Mouse (Mus musculus): ENCODE measurements around the gene Poln. TPM values are rescaled to one million over a fixed set of nuclear protein-coding genes. Genes with fewer than 3 reads are reported as not detected.

The Poln gene
- polyA plus RNA-seq, 1 experiment, result 0.11 TPM

- no peaks in the 10 kb centered on the region for H3K79me2 ChIP-seq (ENCODE audit: control insufficient read depth, insufficient read depth)
- peaks cover 76% of the 10 kb centered on the region for H3K27me3 ChIP-seq (ENCODE audit: control insufficient read depth, insufficient read depth, insufficient read length)
These were observed 172.6 kb downstream of the Poln start for GRCm38 (mm10) chr5:33996694-33997045.

DNA sequence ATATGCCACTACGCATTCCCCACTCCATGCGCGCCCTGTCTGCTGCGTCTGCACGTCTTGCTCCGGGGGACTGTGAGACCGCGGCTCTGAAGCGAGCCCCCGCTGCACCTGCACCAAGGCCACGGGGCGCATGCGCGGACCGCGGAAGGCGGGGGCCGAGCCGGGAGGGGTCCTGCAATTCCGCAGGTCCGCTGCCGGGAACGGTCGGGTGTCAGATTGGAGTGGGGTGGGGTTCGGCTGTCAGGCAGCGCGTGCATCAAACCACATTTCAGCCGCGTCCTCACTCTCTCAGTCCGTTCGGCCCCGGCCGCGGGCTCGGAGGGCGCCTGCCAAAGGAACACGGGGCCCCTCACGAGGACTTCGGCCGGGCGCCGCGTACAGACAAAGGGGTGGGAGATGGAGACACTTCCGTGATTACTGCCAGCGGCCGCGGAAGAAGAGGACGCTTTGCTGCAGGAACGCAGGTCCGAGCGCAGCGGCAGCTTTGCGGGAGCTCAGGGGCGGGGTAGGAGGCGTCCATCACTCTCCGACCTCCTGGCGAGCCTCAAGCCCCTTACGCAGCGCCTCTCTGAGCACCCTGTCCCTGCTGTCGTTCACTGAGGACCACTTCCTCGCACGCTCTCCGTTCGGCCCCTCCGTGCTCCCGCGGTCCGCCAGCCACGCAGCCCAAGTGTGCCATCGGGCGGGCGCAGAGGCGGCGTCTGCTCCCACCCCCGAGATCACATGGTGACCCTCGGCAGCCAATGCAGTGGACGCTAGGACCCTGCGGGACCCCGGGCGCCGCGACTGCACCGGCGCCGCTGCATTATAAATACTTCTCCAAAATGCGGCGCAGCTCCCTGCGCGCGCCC is 173.2 kb downstream of the Poln start, which contains the start of gene Nat8l:
Gene Nat8l (plus strand): TSS at position 142 of the 851 bp plus-strand sequence.
- no peak for TF ChIP-seq FOSL1 (IDR thresholded peaks at IDR 0.05; ENCODE audit: insufficient read depth, low read length, poor library complexity, severe bottlenecking)
- TF ChIP-seq CTCF (IDR thresholded peaks at IDR 0.05; ENCODE audit: control insufficient read depth, insufficient read depth, insufficient read length), result no peak
- TF ChIP-seq MYOD1 (IDR thresholded peaks at IDR 0.05; ENCODE audit: control insufficient read depth, insufficient read length, low read depth), result no peak
- TF ChIP-seq MAX (IDR thresholded peaks at IDR 0.05), result no peak
- TF ChIP-seq MYOG (IDR thresholded peaks at IDR 0.05; ENCODE audit: control insufficient read depth, extremely low read depth, insufficient read length), result no peak
- no peak for TF ChIP-seq CEBPB (IDR thresholded peaks at IDR 0.05; ENCODE audit: low read depth)
- TF ChIP-seq USF1 (IDR thresholded peaks at IDR 0.05; ENCODE audit: low read depth), result no peak
- peaks cover 73% of the 10 kb centered on the region for H3K27me3 ChIP-seq (ENCODE audit: control insufficient read depth, insufficient read depth, insufficient read length)
- no peaks in the 10 kb centered on the region for H3K36me3 ChIP-seq (ENCODE audit: control insufficient read depth, insufficient read depth)
- no peak within 1 kb of the TSS for H3K4me3 ChIP-seq (ENCODE audit: insufficient read depth, poor library complexity, severe bottlenecking)
- H3K79me3 ChIP-seq (ENCODE audit: low read depth), result no peaks in the 10 kb centered on the region
- no peak within 1 kb of the TSS for H3ac ChIP-seq (ENCODE audit: control insufficient read depth, insufficient read length, low read depth)
- H3K79me2 ChIP-seq (ENCODE audit: control insufficient read depth, insufficient read depth), result no peaks in the 10 kb centered on the region

More at GRCm38 (mm10) chr5:33996694-33997045, 172.6 kb downstream of the Poln start:
- no peak overlapping the region for H3ac ChIP-seq (ENCODE audit: control insufficient read depth, insufficient read length, low read depth)
- H3K4me3 ChIP-seq (ENCODE audit: insufficient read depth, poor library complexity, severe bottlenecking), result no peak overlapping the region
- H3K79me3 ChIP-seq (ENCODE audit: low read depth), result no peaks in the 10 kb centered on the region
- H3K36me3 ChIP-seq (ENCODE audit: control insufficient read depth, insufficient read depth), result no peaks in the 10 kb centered on the region
- TF ChIP-seq CEBPB (IDR thresholded peaks at IDR 0.05; ENCODE audit: low read depth) (no peak), MYOG (IDR thresholded peaks at IDR 0.05; ENCODE audit: control insufficient read depth, extremely low read depth, insufficient read length) (no peak), MAX (IDR thresholded peaks at IDR 0.05) (no peak), MYOD1 (IDR thresholded peaks at IDR 0.05; ENCODE audit: control insufficient read depth, insufficient read length, low read depth) (no peak), USF1 (IDR thresholded peaks at IDR 0.05; ENCODE audit: low read depth) (no peak), CTCF (IDR thresholded peaks at IDR 0.05; ENCODE audit: control insufficient read depth, insufficient read depth, insufficient read length) (no peak), FOSL1 (IDR thresholded peaks at IDR 0.05; ENCODE audit: insufficient read depth, low read length, poor library complexity, severe bottlenecking) (no peak)

- TF ChIP-seq MYOD1 (IDR thresholded peaks at IDR 0.05; ENCODE audit: control insufficient read depth, insufficient read length, low read depth) (no peak), FOSL1 (IDR thresholded peaks at IDR 0.05; ENCODE audit: insufficient read depth, low read length, poor library complexity, severe bottlenecking) (no peak), MAX (IDR thresholded peaks at IDR 0.05) (no peak), CTCF (IDR thresholded peaks at IDR 0.05; ENCODE audit: control insufficient read depth, insufficient read depth, insufficient read length) (no peak), CEBPB (IDR thresholded peaks at IDR 0.05; ENCODE audit: low read depth) (no peak), USF1 (IDR thresholded peaks at IDR 0.05; ENCODE audit: low read depth) (no peak)
- H3K27me3 ChIP-seq (ENCODE audit: control insufficient read depth, insufficient read depth, insufficient read length), result peaks cover 64% of the 10 kb centered on the region
- no peaks in the 10 kb centered on the region for H3K36me3 ChIP-seq (ENCODE audit: control insufficient read depth, insufficient read depth)
- H3K79me2 ChIP-seq (ENCODE audit: control insufficient read depth, insufficient read depth), result no peaks in the 10 kb centered on the region
- no peaks in the 10 kb centered on the region for H3K79me3 ChIP-seq (ENCODE audit: low read depth)
- H3ac ChIP-seq (ENCODE audit: control insufficient read depth, insufficient read length, low read depth), result no peak overlapping the region
- no peak overlapping the region for H3K4me3 ChIP-seq (ENCODE audit: insufficient read depth, poor library complexity, severe bottlenecking)
These were observed 174.3 kb downstream of the Poln start for GRCm38 (mm10) chr5:33994671-33995625.

DNA sequence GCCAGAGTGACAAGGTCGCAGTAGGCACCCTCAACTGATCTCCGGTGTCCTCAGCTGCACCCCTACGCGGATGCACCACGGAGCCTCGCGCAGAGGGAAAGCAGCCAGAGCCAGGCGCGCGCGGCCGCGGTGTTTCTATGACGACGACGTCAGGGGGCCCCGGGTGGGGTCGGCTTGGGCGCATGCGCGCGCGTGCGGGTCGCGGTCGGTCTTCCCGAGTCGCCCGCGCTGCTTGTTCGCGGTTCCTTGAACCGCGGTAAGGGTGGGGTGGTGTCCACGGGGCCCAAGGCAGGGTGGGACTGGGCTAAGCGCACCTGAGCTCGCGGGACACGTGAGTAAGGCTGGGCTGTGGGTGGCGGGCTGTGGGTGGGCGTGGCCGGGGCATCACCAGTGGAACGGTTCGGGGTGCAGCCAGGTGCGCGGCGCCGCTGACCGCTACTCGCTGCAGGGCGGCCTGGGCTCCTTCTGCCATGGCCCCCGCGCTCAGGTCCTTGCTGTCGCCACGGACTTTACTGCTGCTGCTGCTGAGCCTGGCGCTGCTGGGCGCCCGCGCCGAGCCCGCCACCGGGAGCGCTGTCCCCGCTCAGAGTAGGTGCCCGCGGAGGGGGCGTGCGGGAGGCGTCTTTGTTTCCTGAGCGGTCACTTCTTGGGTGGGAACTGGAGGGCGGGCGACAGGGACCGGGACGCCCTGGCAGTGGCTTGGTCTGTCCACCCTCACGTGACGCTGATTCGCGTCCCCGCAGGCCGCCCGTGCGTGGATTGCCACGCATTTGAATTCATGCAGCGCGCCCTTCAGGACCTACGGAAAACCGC is 185.7 kb downstream of the Poln start, which contains the start of gene Gm1673:
Gene Gm1673 (plus strand): TSS at position 125 of the 813 bp plus-strand sequence.
- Histone ChIP-seq H3K36me3 (ENCODE audit: control insufficient read depth, insufficient read depth) (no peaks in the 10 kb centered on the region), H3K27me3 (ENCODE audit: control insufficient read depth, insufficient read depth, insufficient read length) (peaks cover 56% of the 10 kb centered on the region), H3K79me2 (ENCODE audit: control insufficient read depth, insufficient read depth) (no peaks in the 10 kb centered on the region), H3ac (ENCODE audit: control insufficient read depth, insufficient read length, low read depth) (no peak within 1 kb of the TSS), H3K4me3 (ENCODE audit: insufficient read depth, poor library complexity, severe bottlenecking) (no peak within 1 kb of the TSS), H3K79me3 (ENCODE audit: low read depth) (no peaks in the 10 kb centered on the region)
- TF ChIP-seq USF1 (IDR thresholded peaks at IDR 0.05; ENCODE audit: low read depth) (no peak), CEBPB (IDR thresholded peaks at IDR 0.05; ENCODE audit: low read depth) (no peak), MAX (IDR thresholded peaks at IDR 0.05) (no peak), MYOD1 (IDR thresholded peaks at IDR 0.05; ENCODE audit: control insufficient read depth, insufficient read length, low read depth) (no peak), FOSL1 (IDR thresholded peaks at IDR 0.05; ENCODE audit: insufficient read depth, low read length, poor library complexity, severe bottlenecking) (no peak), MYOG (IDR thresholded peaks at IDR 0.05; ENCODE audit: control insufficient read depth, extremely low read depth, insufficient read length) (no peak), CTCF (IDR thresholded peaks at IDR 0.05; ENCODE audit: control insufficient read depth, insufficient read depth, insufficient read length) (no peak)
